Mouse (Mus musculus) spleen, adult 2 months (tissue): ENCODE data around the gene Npat.

Source experiments
- CTCF ChIP-seq: fragments of 200-500 bp; IDR thresholded peaks from 2 replicates; pipeline ENCODE4 v1.5.1; 2011; ENCODE audit warnings: mild to moderate bottlenecking, inconsistent platforms; ENCODE audit not compliant: insufficient read depth, insufficient read length, insufficient replicate concordance; ENCODE audit errors: extremely low read depth
- POLR2A ChIP-seq: fragments of 200-500 bp; IDR thresholded peaks from 2 replicates; pipeline ENCODE4 v1.6.1; 2011; ENCODE audit warnings: low read depth, low read length, inconsistent platforms

- TF ChIP-seq POLR2A (no peak), CTCF (no peak)
These were observed 19.4 kb upstream of the Npat start for GRCm38 (mm10) chr9:53517373-53518009.
